Mouse (Mus musculus) intestine, embryonic 16.5 days (tissue): ENCODE measurements at regions not wholly inside any gene's neighbourhood (a gene's known extent, or its start where the extent isn't known, plus 50 kb on each side); places are given as distances from the start of the nearest gene placed in this dataset.

Experiments used
- ATAC-seq: fragments of 200-750 bp; cut with Nextera tagmentation; 2 replicates; pipeline ENCODE4 v1.8.0; 2017; ENCODE audit warnings: moderate TSS enrichment, moderate library complexity
- H3K27ac ChIP-seq: fragments of 300-500 bp; sonication (generic); 2 replicates; pipeline ENCODE4 v1.5.1; 2014; ENCODE audit warnings: mild to moderate bottlenecking, low read length
- H3K27me3 ChIP-seq: fragments of 300-500 bp; sonication (generic); replicated peaks from 2 replicates; pipeline ENCODE4 v1.6.1; 2014; ENCODE audit warnings: low read length, control low read depth, mixed read lengths; ENCODE audit not compliant: control insufficient read depth, insufficient read depth
- H3K36me3 ChIP-seq: fragments of 300-500 bp; sonication (generic); 2 replicates; pipeline ENCODE4 v1.6.1; 2014; ENCODE audit warnings: low read length, control low read depth; ENCODE audit not compliant: control insufficient read depth, insufficient read depth
- H3K4me1 ChIP-seq: fragments of 300-500 bp; sonication (generic); 2 replicates; pipeline ENCODE4 v1.6.1; 2014; ENCODE audit warnings: low read length, control low read depth, mixed read lengths; ENCODE audit not compliant: control insufficient read depth, insufficient read depth
- H3K4me2 ChIP-seq: fragments of 300-500 bp; sonication (generic); 2 replicates; pipeline ENCODE4 v1.6.1; 2014; ENCODE audit warnings: low read depth, low read length, control low read depth
- H3K4me3 ChIP-seq: fragments of 300-500 bp; sonication (generic); 2 replicates; pipeline ENCODE4 v1.5.1; 2014; ENCODE audit warnings: mild to moderate bottlenecking, low read length
- H3K9ac ChIP-seq: fragments of 300-500 bp; sonication (generic); 2 replicates; pipeline ENCODE4 v1.6.1; 2014; ENCODE audit warnings: low read depth, low read length
- H3K9me3 ChIP-seq: fragments of 300-500 bp; sonication (generic); 2 replicates; pipeline ENCODE4 v1.6.1; 2016; ENCODE audit warnings: low read length, control low read depth; ENCODE audit not compliant: control insufficient read depth
- WGBS: fragments of 180-500 bp; shearing (Covaris S2); extraction: QIAGEN DNeasy Blood & Tissue Kit; methylation state at CpG from one replicate; pipeline ENCODE4 v1.1.7; 2014; 5-methylcytosine and 5-hydroxymethylcytosine counted together

GRCm38 (mm10) chr4:95398301-95398700, 159.0 kb upstream of the Fggy start:
- no peak for ATAC-seq

GRCm38 (mm10) chr4:95402273-95402672, 155.0 kb upstream of the Fggy start:
- Histone ChIP-seq H3K9ac (no peak overlapping the region), H3K27me3 (no peaks in the 10 kb centered on the region), H3K27ac (no peak overlapping the region), H3K4me2 (no peak overlapping the region), H3K36me3 (no peaks in the 10 kb centered on the region), H3K9me3 (no peaks in the 10 kb centered on the region), H3K4me1 (no peaks in the 10 kb centered on the region), H3K4me3 (no peak overlapping the region)
- 68% methylated on average over 6 of the region's 6 CpGs for WGBS
- no peak for ATAC-seq

More at GRCm38 (mm10) chr4:95398301-95398700, 159.0 kb upstream of the Fggy start:
- Histone ChIP-seq H3K36me3 (no peaks in the 10 kb centered on the region), H3K9me3 (no peaks in the 10 kb centered on the region), H3K4me2 (no peak overlapping the region), H3K27me3 (no peaks in the 10 kb centered on the region), H3K4me3 (no peak overlapping the region), H3K9ac (no peak overlapping the region), H3K4me1 (no peaks in the 10 kb centered on the region), H3K27ac (no peak overlapping the region)

GRCm38 (mm10) chr4:95417075-95417474, 140.2 kb upstream of the Fggy start:
- 46% methylated on average over 2 of the region's 2 CpGs for WGBS

GRCm38 (mm10) chr4:95426563-95426962, 130.7 kb upstream of the Fggy start:
- Histone ChIP-seq H3K27me3 (no peaks in the 10 kb centered on the region), H3K9ac (no peak overlapping the region), H3K4me3 (no peak overlapping the region), H3K36me3 (no peaks in the 10 kb centered on the region), H3K9me3 (no peaks in the 10 kb centered on the region), H3K4me1 (no peaks in the 10 kb centered on the region; the same call in 1 of the 2 replicates), H3K27ac (no peak overlapping the region), H3K4me2 (no peak overlapping the region)
- WGBS, result 38% methylated on average over 1 of the region's 1 CpGs
- no peak for ATAC-seq

More at GRCm38 (mm10) chr4:95417075-95417474, 140.2 kb upstream of the Fggy start:
- Histone ChIP-seq H3K4me2 (no peak overlapping the region), H3K4me3 (no peak overlapping the region), H3K27me3 (no peaks in the 10 kb centered on the region), H3K9me3 (no peaks in the 10 kb centered on the region), H3K4me1 (no peaks in the 10 kb centered on the region), H3K27ac (no peak overlapping the region), H3K36me3 (no peaks in the 10 kb centered on the region), H3K9ac (no peak overlapping the region)
- ATAC-seq, result no peak

- WGBS, result 35% methylated on average over 4 of the region's 4 CpGs
- Histone ChIP-seq H3K27me3 (no peaks in the 10 kb centered on the region), H3K9ac (no peak overlapping the region), H3K9me3 (no peaks in the 10 kb centered on the region), H3K27ac (no peak overlapping the region), H3K4me1 (0 out of 2 replicates have a peak, but pooled peaks cover 3% of the 10 kb centered on the region), H3K4me2 (no peak overlapping the region), H3K36me3 (no peaks in the 10 kb centered on the region), H3K4me3 (no peak overlapping the region)
- ATAC-seq, result peak; percentile 67; the same call in 1 of the 2 replicates
Observed at GRCm38 (mm10) chr4:95434543-95434942, 122.8 kb upstream of the Fggy start.

GRCm38 (mm10) chr4:95435080-95435479, 122.2 kb upstream of the Fggy start:
- H3K27ac ChIP-seq, result no peak overlapping the region
- H3K36me3 ChIP-seq, result no peaks in the 10 kb centered on the region
- WGBS, result 51% methylated on average over 4 of the region's 4 CpGs
- no peak overlapping the region for H3K4me3 ChIP-seq
- H3K9me3 ChIP-seq, result no peaks in the 10 kb centered on the region
- 0 out of 2 replicates have a peak, but pooled peaks cover 3% of the 10 kb centered on the region for H3K4me1 ChIP-seq
- H3K27me3 ChIP-seq, result no peaks in the 10 kb centered on the region
- peak; percentile 53; the same call in 1 of the 2 replicates for ATAC-seq
- H3K4me2 ChIP-seq, result no peak overlapping the region
- H3K9ac ChIP-seq, result no peak overlapping the region

- ATAC-seq, result no peak
- Histone ChIP-seq H3K4me3 (no peak overlapping the region), H3K4me2 (no peak overlapping the region), H3K4me1 (no peaks in the 10 kb centered on the region), H3K27me3 (no peaks in the 10 kb centered on the region), H3K9me3 (no peaks in the 10 kb centered on the region), H3K9ac (no peak overlapping the region), H3K27ac (no peak overlapping the region), H3K36me3 (no peaks in the 10 kb centered on the region)
- WGBS, result 38% methylated on average over 1 of the region's 1 CpGs
Observed at GRCm38 (mm10) chr4:95439834-95440233, 117.5 kb upstream of the Fggy start.

GRCm38 (mm10) chr4:95443854-95444811, 113.2 kb upstream of the Fggy start:
- Histone ChIP-seq H3K27me3 (no peaks in the 10 kb centered on the region), H3K4me3 (no peak overlapping the region), H3K36me3 (no peaks in the 10 kb centered on the region), H3K4me1 (no peaks in the 10 kb centered on the region), H3K4me2 (no peak overlapping the region), H3K9ac (no peak overlapping the region), H3K27ac (peak overlapping the region; percentile 57), H3K9me3 (no peaks in the 10 kb centered on the region)
- ATAC-seq, result peak; percentile 88
- WGBS, result 42% methylated on average over 12 of the region's 12 CpGs

- Histone ChIP-seq H3K36me3 (no peaks in the 10 kb centered on the region), H3K27ac (no peak overlapping the region), H3K4me2 (no peak overlapping the region), H3K9me3 (no peaks in the 10 kb centered on the region), H3K27me3 (no peaks in the 10 kb centered on the region), H3K4me3 (no peak overlapping the region), H3K4me1 (no peaks in the 10 kb centered on the region), H3K9ac (no peak overlapping the region)
- 85% methylated on average over 1 of the region's 1 CpGs for WGBS
- ATAC-seq, result no peak
Observed at GRCm38 (mm10) chr4:95450286-95450685, 107.0 kb upstream of the Fggy start.
